Mouse (Mus musculus): Measurements from ENCODE around the gene Gm5426. TPM values are rescaled to one million over a fixed set of nuclear protein-coding genes. Genes with fewer than 3 reads are reported as not detected.

Gm5426 gene
- not detected in 2 replicates for polyA plus RNA-seq (2021; fragmentation: Nextera tagmentation)
- long read RNA-seq, experiment 1 = 0 reads
- long read RNA-seq, experiment 2 = 0 reads

DNA sequence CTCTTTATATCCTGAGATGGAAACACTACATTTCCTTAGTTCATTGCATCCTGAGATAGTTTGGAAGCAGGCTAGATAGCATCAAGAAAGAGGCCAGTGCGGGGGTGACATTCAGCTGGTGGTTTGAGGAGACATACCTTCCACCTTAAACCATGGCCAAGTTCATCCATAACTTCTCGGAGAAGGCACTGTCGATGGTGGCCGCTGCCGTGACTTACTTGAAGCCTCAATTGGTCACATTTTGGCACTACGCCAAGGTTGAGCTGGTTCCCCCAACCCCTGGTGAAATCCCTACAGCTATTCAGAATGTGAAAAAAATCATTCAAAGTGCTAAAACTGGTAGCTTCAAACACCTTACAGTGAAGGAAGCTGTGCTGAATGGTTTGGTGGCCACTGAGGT is at the start of gene Gm5426:
Gene Gm5426 (plus strand): TSS at position 153 of the 400 bp plus-strand sequence.

Small RNAs within 50 kb of the gene (microRNA-seq; reads per million reads assigned to microRNA genes)
- gene Gm22913 = not detected

Other genes starting within 250 kb of the Gm5426 start
- gene Eea1, start 196.0 kb upstream of the Gm5426 start, polyA plus RNA-seq (2021; fragmentation: Nextera tagmentation) = 36.7 and 39.0 TPM in 2 replicates

Data from layer of hippocampus, adult 6 months (tissue).